Mouse (Mus musculus) neural tube, embryonic 15.5 days (tissue): ENCODE data around the gene Necab2. TPM values are rescaled to one million over a fixed set of nuclear protein-coding genes. Genes with fewer than 3 reads are reported as not detected.

Experiments used
- ATAC-seq: fragments of 200-750 bp; cut with Nextera tagmentation; 2 replicates; pipeline ENCODE4 v1.8.0; 2017; ENCODE audit warnings: mild to moderate bottlenecking, moderate TSS enrichment, moderate library complexity; ENCODE audit not compliant: low FRiP score
- H3K27ac ChIP-seq: fragments of 300-500 bp; sonication (generic); replicated peaks from 2 replicates; pipeline ENCODE4 v1.5.1; 2015; ENCODE audit warnings: mild to moderate bottlenecking, inconsistent platforms
- H3K27me3 ChIP-seq: fragments of 300-500 bp; sonication (generic); replicated peaks from 2 replicates; pipeline ENCODE4 v1.6.1; 2015; ENCODE audit warnings: inconsistent platforms
- H3K36me3 ChIP-seq: fragments of 300-500 bp; sonication (generic); 2 replicates; pipeline ENCODE4 v1.6.1; 2015; ENCODE audit warnings: inconsistent platforms
- H3K4me1 ChIP-seq: fragments of 300-500 bp; sonication (generic); 2 replicates; pipeline ENCODE4 v1.6.1; 2015; ENCODE audit warnings: inconsistent platforms
- H3K4me2 ChIP-seq: fragments of 300-500 bp; sonication (generic); 2 replicates; pipeline ENCODE4 v1.6.1; 2015; ENCODE audit warnings: inconsistent platforms, mild to moderate bottlenecking, moderate library complexity
- H3K4me3 ChIP-seq: fragments of 300-500 bp; sonication (generic); replicated peaks from 2 replicates; pipeline ENCODE4 v1.5.1; 2015; ENCODE audit warnings: mild to moderate bottlenecking, inconsistent platforms
- H3K9ac ChIP-seq: fragments of 300-500 bp; sonication (generic); replicated peaks from 2 replicates; pipeline ENCODE4 v1.6.1; 2015; ENCODE audit warnings: mild to moderate bottlenecking, inconsistent platforms
- H3K9me3 ChIP-seq: fragments of 300-500 bp; sonication (generic); replicated peaks from 2 replicates; pipeline ENCODE4 v1.6.1; 2016; ENCODE audit warnings: inconsistent platforms
- WGBS: fragments of 180-500 bp; shearing (Covaris S2); methylation state at CpG from one replicate; pipeline ENCODE4 v1.1.7; 2015; ENCODE audit warnings: mixed read lengths; 5-methylcytosine and 5-hydroxymethylcytosine counted together
- polyA plus RNA-seq: library from polyadenylated mRNA; unstranded; fragments of >200 nt; fragmentation: Nextera tagmentation; extraction: Ambion mirVana; gene quantifications from 2 replicates; pipeline ENCODE4 v1.2.1, GENCODE M21; 2015

Necab2 gene
- polyA plus RNA-seq, 1 experiment from 2014 or later: 45.3 TPM

- Histone ChIP-seq H3K27me3 (peaks cover 12% of the 10 kb centered on the region), H3K4me2 (no peak overlapping the region), H3K9me3 (no peaks in the 10 kb centered on the region), H3K4me1 (peaks cover 51% of the 10 kb centered on the region), H3K27ac (no peak overlapping the region), H3K36me3 (no peaks in the 10 kb centered on the region), H3K4me3 (no peak overlapping the region), H3K9ac (no peak overlapping the region)
- peak; percentile 23; the same call in 1 of the 2 replicates for ATAC-seq
- 24% methylated on average over 9 of the region's 9 CpGs for WGBS
Measured at GRCm38 (mm10) chr8:119461356-119461755, 14.8 kb downstream of the Necab2 start.

DNA sequence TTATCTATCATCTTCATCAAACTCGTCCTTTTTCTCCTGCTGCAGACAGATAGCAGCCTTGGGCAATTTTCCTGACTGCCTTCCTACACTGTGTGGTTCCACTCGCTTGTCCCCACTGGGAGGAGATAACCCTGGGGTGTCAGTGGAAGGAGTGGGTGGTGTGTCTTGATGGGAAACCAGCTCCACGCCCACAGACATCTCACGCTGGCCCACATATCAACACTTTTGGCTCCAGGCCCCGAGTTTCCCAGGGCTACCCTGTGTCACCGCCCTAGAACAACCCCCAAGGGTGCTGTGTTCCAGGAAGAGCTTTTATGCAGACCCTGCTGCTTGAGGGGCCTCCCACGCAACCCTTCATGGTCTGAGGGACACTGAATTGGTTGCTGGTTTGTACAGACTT lies 17.2 kb downstream of the Necab2 start:
- Histone ChIP-seq H3K27ac (no peak overlapping the region), H3K9ac (no peak overlapping the region), H3K4me2 (no peak overlapping the region), H3K9me3 (no peaks in the 10 kb centered on the region), H3K36me3 (no peaks in the 10 kb centered on the region), H3K4me3 (no peak overlapping the region), H3K4me1 (peaks cover 59% of the 10 kb centered on the region), H3K27me3 (peaks cover 12% of the 10 kb centered on the region)
- no peak for ATAC-seq
- 39% methylated on average over 7 of the region's 7 CpGs for WGBS

DNA sequence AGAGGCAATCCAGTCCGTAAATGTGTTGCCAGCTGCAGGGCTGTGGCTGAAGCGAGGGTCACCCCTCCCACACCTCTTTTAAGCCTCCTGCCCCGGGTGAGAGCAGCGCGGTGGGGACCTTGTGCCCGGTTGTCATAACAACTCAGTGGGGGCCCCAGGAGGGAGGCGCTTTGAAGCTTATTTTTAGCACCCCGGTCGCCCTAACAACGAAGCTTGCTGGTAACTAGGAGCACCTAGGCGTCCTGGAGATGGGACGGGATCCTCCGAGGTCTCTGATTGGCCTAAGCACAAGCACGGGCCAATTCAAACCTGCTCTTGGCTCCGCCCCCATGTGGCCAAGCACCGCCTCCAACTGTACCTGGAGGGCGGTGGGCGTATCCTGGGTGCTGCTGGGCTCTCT lies 19.6 kb downstream of the Necab2 start:
- Histone ChIP-seq H3K36me3 (no peaks in the 10 kb centered on the region), H3K27ac (no peak overlapping the region), H3K4me3 (no peak overlapping the region), H3K9me3 (no peaks in the 10 kb centered on the region), H3K4me2 (peak overlapping the region; percentile 44), H3K27me3 (peaks cover 12% of the 10 kb centered on the region), H3K9ac (no peak overlapping the region), H3K4me1 (peaks cover 41% of the 10 kb centered on the region)
- peak; percentile 42; the same call in 1 of the 2 replicates for ATAC-seq
- WGBS: 1% methylated on average over 18 of the region's 18 CpGs

DNA sequence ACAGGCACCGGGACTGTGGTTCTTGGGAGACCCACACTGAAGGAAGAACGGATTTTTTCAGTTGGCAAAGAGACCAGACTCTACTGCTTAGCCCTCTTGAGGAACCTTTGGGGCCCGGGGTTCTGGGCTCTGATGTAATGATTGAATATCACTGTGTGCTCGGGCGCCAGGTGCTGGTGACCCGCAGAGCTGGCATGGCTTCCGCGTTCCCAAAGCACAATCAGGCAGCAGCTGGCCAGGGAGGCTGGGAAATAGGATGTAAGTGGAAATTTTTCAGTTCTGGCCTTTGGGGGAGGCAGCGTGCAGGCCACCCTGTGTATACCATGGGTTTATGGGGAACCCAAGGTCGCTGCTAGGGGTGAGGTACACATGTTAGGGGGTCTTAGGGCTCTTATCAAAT lies 20.3 kb downstream of the Necab2 start:
- H3K9ac ChIP-seq: no peak overlapping the region

GRCm38 (mm10) chr8:119468091-119468490 lies 21.6 kb downstream of the Necab2 start:
- H3K27ac ChIP-seq: no peak overlapping the region
- no peak overlapping the region for H3K4me3 ChIP-seq
- H3K9me3 ChIP-seq: no peaks in the 10 kb centered on the region
- H3K27me3 ChIP-seq: peaks cover 12% of the 10 kb centered on the region
- peaks cover 34% of the 10 kb centered on the region for H3K4me1 ChIP-seq
- no peak for ATAC-seq
- H3K4me2 ChIP-seq: no peak overlapping the region
- H3K36me3 ChIP-seq: no peaks in the 10 kb centered on the region
- WGBS: 86% methylated on average over 8 of the region's 8 CpGs
- no peak overlapping the region for H3K9ac ChIP-seq

More for the DNA sequence above, 20.3 kb downstream of the Necab2 start:
- H3K27ac ChIP-seq: no peak overlapping the region
- peaks cover 34% of the 10 kb centered on the region for H3K4me1 ChIP-seq
- 39% methylated on average over 10 of the region's 10 CpGs for WGBS
- no peak overlapping the region for H3K4me2 ChIP-seq
- peaks cover 12% of the 10 kb centered on the region for H3K27me3 ChIP-seq
- H3K36me3 ChIP-seq: no peaks in the 10 kb centered on the region
- H3K9me3 ChIP-seq: no peaks in the 10 kb centered on the region
- no peak for ATAC-seq
- no peak overlapping the region for H3K4me3 ChIP-seq

DNA sequence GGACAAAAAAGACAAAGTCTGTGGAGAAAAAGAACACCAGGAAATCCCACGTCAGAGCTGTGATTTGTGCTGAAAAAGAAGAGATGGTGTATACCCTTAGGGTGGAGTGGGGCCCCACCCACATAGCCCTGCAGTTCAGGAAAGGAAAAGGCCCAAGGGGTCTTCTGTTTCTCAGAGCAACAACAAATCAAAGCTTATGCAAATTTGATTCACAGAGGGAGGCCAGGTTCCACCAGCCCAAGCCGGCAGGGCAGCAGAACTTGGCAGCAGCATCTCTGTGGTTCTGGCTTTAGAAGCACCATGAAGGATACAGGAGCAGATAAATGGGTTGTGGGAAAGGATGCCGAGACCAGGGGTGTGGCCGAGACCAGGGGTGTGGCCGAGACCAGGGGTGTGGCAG lies 32.2 kb downstream of the Necab2 start:
- Histone ChIP-seq H3K9ac (no peak overlapping the region), H3K9me3 (no peaks in the 10 kb centered on the region), H3K4me2 (no peak overlapping the region), H3K36me3 (no peaks in the 10 kb centered on the region), H3K27ac (no peak overlapping the region), H3K4me3 (no peak overlapping the region), H3K4me1 (no peaks in the 10 kb centered on the region), H3K27me3 (no peaks in the 10 kb centered on the region)
- WGBS: 19% methylated on average over 5 of the region's 5 CpGs
- ATAC-seq: no peak

- no peaks in the 10 kb centered on the region for H3K36me3 ChIP-seq
- 83% methylated on average over 11 of the region's 11 CpGs for WGBS
Measured at GRCm38 (mm10) chr8:119484145-119484896, 37.8 kb downstream of the Necab2 start.

GRCm38 (mm10) chr8:119487093-119487492 lies 40.6 kb downstream of the Necab2 start:
- Histone ChIP-seq H3K27ac (no peak overlapping the region), H3K36me3 (no peaks in the 10 kb centered on the region), H3K4me3 (no peak overlapping the region), H3K4me1 (peaks cover 8% of the 10 kb centered on the region), H3K9me3 (no peaks in the 10 kb centered on the region), H3K4me2 (no peak overlapping the region), H3K27me3 (no peaks in the 10 kb centered on the region), H3K9ac (no peak overlapping the region)
- no peak for ATAC-seq
- WGBS: 78% methylated on average over 7 of the region's 7 CpGs

More at GRCm38 (mm10) chr8:119484145-119484896, 37.8 kb downstream of the Necab2 start:
- H3K4me3 ChIP-seq: no peak overlapping the region
- no peaks in the 10 kb centered on the region for H3K4me1 ChIP-seq
- no peaks in the 10 kb centered on the region for H3K9me3 ChIP-seq
- no peak overlapping the region for H3K9ac ChIP-seq
- ATAC-seq: no peak
- no peaks in the 10 kb centered on the region for H3K27me3 ChIP-seq
- no peak overlapping the region for H3K27ac ChIP-seq
- no peak overlapping the region for H3K4me2 ChIP-seq

- 29% methylated on average over 6 of the region's 6 CpGs for WGBS
- Histone ChIP-seq H3K4me1 (no peaks in the 10 kb centered on the region), H3K4me2 (no peak overlapping the region), H3K27ac (no peak overlapping the region), H3K9me3 (no peaks in the 10 kb centered on the region), H3K9ac (no peak overlapping the region), H3K4me3 (no peak overlapping the region), H3K27me3 (no peaks in the 10 kb centered on the region), H3K36me3 (no peaks in the 10 kb centered on the region)
- no peak for ATAC-seq
Measured at GRCm38 (mm10) chr8:119496848-119497247, 50.3 kb downstream of the Necab2 start.

- Histone ChIP-seq H3K27me3 (0 out of 2 replicates have a peak, but pooled peaks cover 3% of the 10 kb centered on the region), H3K27ac (no peak overlapping the region), H3K4me2 (no peak overlapping the region), H3K4me1 (no peaks in the 10 kb centered on the region), H3K9ac (no peak overlapping the region), H3K9me3 (no peaks in the 10 kb centered on the region), H3K36me3 (no peaks in the 10 kb centered on the region), H3K4me3 (no peak overlapping the region)
- ATAC-seq: no peak
- 95% methylated on average over 2 of the region's 2 CpGs for WGBS
Measured at GRCm38 (mm10) chr8:119499836-119500235, 53.3 kb downstream of the Necab2 start.

DNA sequence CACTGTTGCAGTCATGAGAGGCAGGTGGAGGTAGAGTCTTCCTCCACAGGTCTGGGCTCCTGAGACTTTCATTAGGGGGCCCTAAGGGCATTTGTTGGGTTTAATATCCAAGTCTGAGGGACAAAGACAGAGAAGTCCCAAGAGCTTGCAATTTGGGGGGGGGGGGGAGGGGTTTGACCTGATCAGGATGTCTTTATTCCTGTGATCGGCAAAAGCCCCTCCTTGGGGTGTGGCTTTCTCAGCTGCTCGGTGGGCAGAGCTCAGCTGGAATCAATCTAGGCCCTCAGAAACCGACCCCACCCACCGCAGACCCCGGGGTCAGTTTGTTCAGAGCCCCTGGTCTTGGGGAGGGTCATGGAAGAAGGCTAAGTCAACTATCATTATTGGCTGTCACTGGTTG lies 55.1 kb downstream of the Necab2 start, which contains the start of gene Slc38a8:
Slc38a8 (minus strand) TSS at position 101 of the 400 bp plus-strand sequence.
- Histone ChIP-seq H3K4me2 (no peak within 1 kb of the TSS), H3K9ac (no peak within 1 kb of the TSS), H3K4me3 (no peak within 1 kb of the TSS), H3K4me1 (no peaks in the 10 kb centered on the region), H3K27me3 (0 out of 2 replicates have a peak, but pooled peaks cover 3% of the 10 kb centered on the region), H3K9me3 (no peaks in the 10 kb centered on the region), H3K36me3 (no peaks in the 10 kb centered on the region), H3K27ac (no peak within 1 kb of the TSS)
- 57% methylated on average over 5 of the region's 5 CpGs for WGBS
- no peak for ATAC-seq

DNA sequence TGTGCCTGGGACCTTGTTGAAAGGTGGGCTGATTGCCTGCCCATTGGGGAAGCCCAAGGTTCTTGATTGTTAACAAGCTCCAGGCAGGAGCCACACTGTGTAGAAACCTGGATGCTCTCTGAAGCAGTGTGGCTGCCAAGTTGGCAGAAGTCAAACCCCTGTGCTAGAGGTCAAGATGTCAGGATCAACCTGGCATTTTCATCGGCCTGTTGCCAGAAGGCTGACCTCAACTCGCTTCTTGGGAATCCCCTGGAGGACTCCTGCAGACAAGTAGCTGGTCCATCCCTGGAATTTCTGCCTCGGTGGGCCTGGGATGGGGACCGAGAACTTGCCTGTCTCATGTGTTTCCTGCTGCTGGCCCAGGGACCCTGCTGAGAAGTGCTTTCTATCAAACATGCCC lies 55.6 kb downstream of the Necab2 start:
- Histone ChIP-seq H3K27ac (no peak overlapping the region), H3K4me1 (no peaks in the 10 kb centered on the region), H3K36me3 (0 out of 2 replicates have a peak, but pooled peaks cover 1% of the 10 kb centered on the region), H3K27me3 (0 out of 2 replicates have a peak, but pooled peaks cover 3% of the 10 kb centered on the region), H3K4me2 (no peak overlapping the region), H3K9me3 (no peaks in the 10 kb centered on the region), H3K4me3 (no peak overlapping the region), H3K9ac (no peak overlapping the region)
- 64% methylated on average over 4 of the region's 4 CpGs for whole genome bisulfite sequencing
- no peak for ATAC-seq
